Mouse (Mus musculus) frontal cortex, postnatal 36 days (tissue): ENCODE measurements around the gene Als2cr12.
"Not testable (repeated sequence)": the region's sequence is repeated elsewhere in the genome, so short reads cannot be mapped to it uniquely, and the experiment has no call there.

ENCODE experiments used
- DNase-seq, 2 experiments: peaks; one replicate each; pipeline ENCODE4 v3.0.0; 2022; ENCODE audit warnings: low spot score in 2 of 2

The Als2cr12 gene

DNA sequence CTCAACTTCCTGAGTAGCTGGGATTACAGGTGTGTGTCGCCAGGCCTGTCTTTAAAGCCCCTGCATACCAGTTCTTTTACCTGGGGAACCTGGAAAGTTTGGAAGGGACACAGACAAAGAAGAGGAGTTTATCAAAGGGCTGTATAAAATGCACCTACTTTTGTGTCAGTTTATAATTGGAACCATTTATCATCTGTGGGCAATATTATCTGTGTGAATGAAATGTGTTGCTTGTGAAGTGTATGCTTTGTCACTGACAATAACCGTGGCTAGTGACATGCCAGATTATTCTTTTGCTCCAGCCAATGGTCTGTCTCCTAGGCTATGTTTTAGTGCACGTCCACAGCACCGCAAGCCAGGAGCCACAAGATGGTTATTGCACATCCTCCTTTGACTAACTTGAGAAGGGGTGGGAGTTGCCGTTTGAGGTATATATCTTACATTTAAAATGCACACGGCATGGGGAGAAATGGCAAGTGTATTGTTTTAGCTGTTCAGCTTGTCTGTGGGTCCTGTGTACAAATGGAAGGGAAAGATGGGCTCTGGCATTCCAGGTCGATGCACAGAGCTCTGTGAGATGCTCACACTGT, 23.7 kb upstream of the Als2cr12 start:
- DNase-seq: no peak

GRCm38 (mm10) chr1:58717589-58718270, 21.9 kb upstream of the Als2cr12 start:
- DNase-seq: no peak

GRCm38 (mm10) chr1:58716883-58717220, 21.1 kb upstream of the Als2cr12 start:
- no peak for DNase-seq

DNA sequence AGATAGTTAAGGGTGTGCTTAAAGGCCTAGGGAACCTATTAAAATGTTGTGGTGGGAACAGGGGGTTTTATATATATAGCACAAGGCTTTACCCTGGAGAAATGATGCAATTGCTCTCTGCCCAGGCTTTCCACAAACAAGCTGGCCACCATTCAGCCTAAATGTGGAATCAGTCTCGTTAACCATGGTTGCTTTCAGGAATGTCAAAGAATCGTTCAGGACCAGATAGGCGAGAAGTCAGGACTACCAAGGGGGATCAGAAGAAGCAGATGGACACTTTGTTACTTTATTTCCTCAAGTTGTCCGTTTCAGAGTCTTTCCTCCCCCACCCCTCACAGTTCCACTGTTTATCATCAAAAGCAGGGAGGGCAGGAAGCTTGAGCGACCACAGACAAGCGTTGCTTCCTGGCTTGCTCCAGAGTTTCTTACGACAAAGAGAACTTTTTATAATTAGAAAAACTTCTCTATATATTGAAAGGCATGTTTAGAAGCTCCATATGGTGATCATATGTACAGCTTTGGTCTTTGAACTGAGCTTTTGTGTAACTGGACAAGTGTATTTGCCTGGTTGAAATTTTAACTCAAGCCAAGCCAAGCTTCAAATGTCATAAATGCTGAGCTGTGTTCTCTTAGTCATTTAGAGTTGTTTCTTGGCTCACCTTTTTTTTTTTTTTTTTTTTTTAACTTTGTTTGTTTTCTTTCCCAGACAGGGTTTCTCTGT, 20.5 kb upstream of the Als2cr12 start:
- no peak for DNase-seq

- DNase-seq: no peak
These were observed 19.7 kb upstream of the Als2cr12 start for GRCm38 (mm10) chr1:58715536-58715935.

- no peak for DNase-seq
These were observed 18.6 kb upstream of the Als2cr12 start for GRCm38 (mm10) chr1:58714361-58714760.

DNA sequence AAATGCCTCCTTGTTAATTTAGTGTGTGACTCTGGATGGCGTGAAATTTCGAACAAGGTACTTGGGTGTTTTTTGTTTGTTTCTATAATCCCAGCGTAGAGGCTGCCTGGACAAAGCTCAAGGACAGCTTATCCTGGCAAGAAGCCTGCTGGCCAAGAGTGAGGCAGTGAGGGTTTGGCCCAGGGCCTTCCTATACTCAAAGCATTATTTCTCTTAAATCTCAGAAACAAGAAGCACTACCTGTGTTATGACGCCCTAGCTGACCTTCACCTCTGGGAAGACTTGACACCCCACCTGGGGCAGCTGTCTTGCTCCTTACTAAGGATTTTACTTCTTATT, 18.1 kb upstream of the Als2cr12 start:
- DNase-seq: no peak

- DNase-seq: no peak
These were observed 17.5 kb upstream of the Als2cr12 start for GRCm38 (mm10) chr1:58713081-58713892.

GRCm38 (mm10) chr1:58712076-58713061, 16.6 kb upstream of the Als2cr12 start:
- DNase-seq: no peak

DNA sequence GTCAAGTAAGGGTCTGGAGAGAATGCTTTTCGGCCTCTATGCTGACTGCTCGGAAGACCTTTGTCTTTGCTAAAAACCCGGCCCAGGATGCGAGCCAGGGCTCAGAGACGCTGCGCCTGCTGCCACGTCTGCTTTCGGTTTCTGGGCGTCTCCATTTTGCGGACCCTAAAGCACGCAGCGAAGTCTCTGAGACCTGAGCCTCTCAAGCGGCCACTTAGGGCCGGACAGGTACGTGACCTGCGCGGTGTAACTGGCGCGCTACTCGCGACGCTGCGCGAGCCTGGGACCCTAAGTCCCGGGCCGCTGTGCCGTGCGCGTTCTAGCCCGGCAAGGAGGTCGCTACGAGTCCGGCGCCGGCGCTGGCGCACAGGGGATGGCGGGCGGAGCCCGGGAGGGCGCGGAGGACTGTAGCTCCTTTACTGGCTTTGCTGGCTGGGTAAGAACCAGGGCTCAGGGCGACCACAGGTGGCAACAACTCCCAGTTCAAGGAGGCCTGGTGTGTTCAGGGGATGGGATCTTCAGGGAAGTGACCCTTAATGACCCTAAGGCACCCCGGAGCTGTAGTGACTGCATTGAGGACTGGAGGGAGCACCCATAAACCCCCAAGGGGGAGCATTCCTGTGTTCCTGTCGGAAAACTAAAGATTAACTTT, 15.7 kb upstream of the Als2cr12 start, which contains the start of gene Cflar:
Gene Cflar (plus strand): TSS at position 144 of the 652 bp plus-strand sequence.
- peak; percentile 43 to 46 for DNase-seq

- DNase-seq: no peak
These were observed 15.0 kb upstream of the Als2cr12 start for GRCm38 (mm10) chr1:58710711-58711364.

DNA sequence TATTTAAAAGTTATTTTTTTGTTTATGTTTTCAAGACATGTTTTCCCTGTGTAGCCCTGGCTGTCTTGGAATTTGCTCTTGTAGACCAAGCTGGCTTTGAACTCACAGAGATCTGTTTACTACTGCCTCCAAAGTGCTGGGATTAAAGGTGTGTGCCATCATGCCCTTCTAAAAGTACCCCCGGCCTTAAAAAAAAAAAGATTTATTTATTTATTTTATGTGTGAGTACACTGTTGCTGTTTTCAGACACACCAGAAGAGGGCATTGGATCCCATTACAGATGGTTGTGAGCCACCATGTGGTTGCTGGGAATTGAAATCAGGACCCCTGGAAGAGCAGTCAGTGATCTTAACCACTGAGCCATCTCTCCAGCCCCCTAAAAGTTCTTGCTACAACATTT, 14.3 kb upstream of the Als2cr12 start:
- DNase-seq: not testable (repeated sequence)

GRCm38 (mm10) chr1:58700580-58701162, 4.9 kb upstream of the Als2cr12 start:
- DNase-seq: not testable (repeated sequence)

DNA sequence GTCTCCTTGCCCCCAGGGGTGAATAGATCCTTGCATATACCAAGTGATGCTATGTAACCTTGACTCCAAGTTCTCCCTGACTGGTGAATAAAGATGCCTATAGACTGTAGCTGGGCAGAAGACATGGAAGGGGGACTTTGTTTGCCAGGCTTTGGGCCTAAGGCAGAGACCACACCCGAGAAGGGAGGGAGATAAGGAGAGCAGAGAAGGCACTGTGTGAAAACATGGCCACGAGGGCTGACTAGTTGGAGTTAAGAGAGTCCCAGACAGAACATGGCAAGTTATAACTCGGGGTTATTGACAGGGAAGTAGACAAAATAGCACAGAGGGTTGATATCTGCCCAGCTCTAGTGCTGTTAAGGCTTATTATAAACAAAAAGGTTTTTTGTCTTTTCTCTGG, 4.2 kb upstream of the Als2cr12 start:
- DNase-seq: no peak

- DNase-seq: no peak
These were observed 3.0 kb upstream of the Als2cr12 start for GRCm38 (mm10) chr1:58698781-58699180.

DNA sequence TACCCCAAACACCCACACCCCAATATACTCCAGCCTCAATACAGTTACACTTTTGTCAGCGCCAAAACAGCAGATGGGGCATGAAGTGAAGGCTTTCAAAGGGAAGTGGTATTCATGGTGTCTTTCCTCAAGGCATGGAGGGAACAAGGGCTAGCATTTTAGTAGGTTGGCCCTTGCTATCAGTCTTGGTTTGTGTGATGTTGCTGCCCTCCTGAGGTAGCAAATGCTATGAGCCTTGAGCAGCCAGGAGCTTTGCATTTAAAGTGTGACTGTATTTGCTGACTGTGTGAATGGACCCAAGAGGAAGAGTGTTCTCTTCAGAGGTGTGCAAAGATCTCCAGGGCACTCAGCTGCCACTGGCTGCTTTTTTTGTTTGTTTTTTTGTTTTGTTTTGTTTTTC, 1.8 kb upstream of the Als2cr12 start:
- DNase-seq: peak in 1 of 2 experiments; percentile 69

DNA sequence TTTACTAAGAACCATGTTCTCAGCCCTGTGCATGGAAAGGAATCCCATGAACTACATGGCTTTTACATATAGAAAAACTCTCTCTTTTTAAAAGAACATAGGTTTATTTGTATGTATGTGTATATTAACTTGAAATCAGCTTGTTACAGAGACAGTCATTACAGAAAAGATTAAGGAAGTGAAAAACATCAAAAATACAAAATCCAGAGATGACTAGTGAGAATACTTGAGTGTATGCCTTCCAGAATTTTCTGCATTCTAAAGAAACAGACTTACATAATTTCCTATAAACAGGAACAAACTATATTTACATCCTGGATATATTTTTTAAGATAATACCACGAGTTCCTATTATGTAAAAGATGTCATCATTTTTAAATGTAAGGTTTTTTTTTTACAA, 2.1 kb downstream of the Als2cr12 start:
- DNase-seq: no peak

DNA sequence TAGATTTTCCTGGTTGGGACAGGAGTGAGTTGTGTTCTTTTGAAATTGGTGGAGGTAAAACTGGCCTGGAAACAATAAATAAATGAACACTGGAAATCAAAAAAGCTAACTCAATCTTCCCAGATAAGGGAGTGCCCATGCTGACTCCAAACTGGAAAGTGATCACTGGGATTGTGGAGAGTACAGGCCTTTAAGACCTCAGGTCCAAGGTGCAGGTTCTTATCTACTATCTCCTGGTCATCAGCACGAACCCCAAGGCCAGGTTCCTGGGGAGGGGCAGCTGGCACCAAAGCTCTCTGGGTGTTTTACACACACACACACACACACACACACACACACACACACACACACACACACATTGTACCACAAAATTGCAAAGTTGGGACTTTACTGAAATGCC, 4.1 kb downstream of the Als2cr12 start:
- not testable (repeated sequence) for DNase-seq

- not testable (repeated sequence) for DNase-seq
These were observed 4.8 kb downstream of the Als2cr12 start for GRCm38 (mm10) chr1:58690834-58691488.
